Mouse (Mus musculus) forebrain, embryonic 14.5 days (tissue): Measurements from ENCODE around the gene Gm10401. TPM values are rescaled to one million over a fixed set of nuclear protein-coding genes. Genes with fewer than 3 reads are reported as not detected.
A peak's percentile ranks its signal among the peaks of the same experiment; 100 is the strongest.
"Not testable (repeated sequence)": the region's sequence is repeated elsewhere in the genome, so short reads cannot be mapped to it uniquely, and the experiment has no call there.

Experiments
- ATAC-seq: fragments of 200-750 bp; cut with Nextera tagmentation; 2 replicates; pipeline ENCODE4 v1.8.0; 2017; ENCODE audit warnings: mild to moderate bottlenecking, moderate library complexity
- DNase-seq: peaks from one replicate; pipeline ENCODE4 v3.0.0-alpha.2; 2015; ENCODE audit warnings: low spot score
- H3K27ac ChIP-seq: fragments of 300-500 bp; sonication (generic); 2 replicates; pipeline ENCODE4 v1.5.1; 2014; ENCODE audit warnings: low read depth, mild to moderate bottlenecking, control low read depth, low read length, moderate library complexity
- H3K27me3 ChIP-seq: fragments of 300-500 bp; sonication (generic); replicated peaks from 2 replicates; pipeline ENCODE4 v1.6.1; 2014; ENCODE audit warnings: low read length, control low read depth, mixed read lengths; ENCODE audit not compliant: control insufficient read depth, insufficient read depth
- H3K36me3 ChIP-seq: fragments of 300-500 bp; sonication (generic); 2 replicates; pipeline ENCODE4 v1.6.1; 2014; ENCODE audit warnings: low read length, control low read depth; ENCODE audit not compliant: control insufficient read depth, insufficient read depth
- H3K4me1 ChIP-seq: fragments of 300-500 bp; sonication (generic); 2 replicates; pipeline ENCODE4 v1.6.1; 2014; ENCODE audit warnings: antibody characterized with exemption, low read length, control low read depth; ENCODE audit not compliant: control insufficient read depth, insufficient read depth
- H3K4me2 ChIP-seq: fragments of 300-500 bp; sonication (generic); 2 replicates; pipeline ENCODE4 v1.6.1; 2014; ENCODE audit warnings: mild to moderate bottlenecking, control low read depth, low read length
- H3K4me3 ChIP-seq: fragments of 300-500 bp; sonication (generic); 2 replicates; pipeline ENCODE4 v1.5.1; 2014; ENCODE audit warnings: low read depth, low read length, control low read depth
- H3K9ac ChIP-seq: fragments of 300-500 bp; sonication (generic); 2 replicates; pipeline ENCODE4 v1.6.1; 2014; ENCODE audit warnings: mild to moderate bottlenecking, low read length, control low read depth, moderate library complexity
- H3K9me3 ChIP-seq: fragments of 300-500 bp; sonication (generic); replicated peaks from 2 replicates; pipeline ENCODE4 v1.6.1; 2016; ENCODE audit warnings: low read length, control low read depth, mixed read lengths; ENCODE audit not compliant: control insufficient read depth
- WGBS: fragments of 180-500 bp; shearing (Covaris S2); extraction: QIAGEN DNeasy Blood & Tissue Kit; methylation state at CpG from one replicate; pipeline ENCODE4 v1.1.7; 2014; 5-methylcytosine and 5-hydroxymethylcytosine counted together
- polyA plus RNA-seq: library from polyadenylated mRNA; unstranded; fragments of >200 nt; fragmentation: Nextera tagmentation; extraction: Ambion mirVana; gene quantifications from 2 replicates; pipeline ENCODE4 v1.2.1, GENCODE M21; 2014

Gene Gm10401
- polyA plus RNA-seq, 1 experiment from 2014 or later = 50.4 TPM

DNA sequence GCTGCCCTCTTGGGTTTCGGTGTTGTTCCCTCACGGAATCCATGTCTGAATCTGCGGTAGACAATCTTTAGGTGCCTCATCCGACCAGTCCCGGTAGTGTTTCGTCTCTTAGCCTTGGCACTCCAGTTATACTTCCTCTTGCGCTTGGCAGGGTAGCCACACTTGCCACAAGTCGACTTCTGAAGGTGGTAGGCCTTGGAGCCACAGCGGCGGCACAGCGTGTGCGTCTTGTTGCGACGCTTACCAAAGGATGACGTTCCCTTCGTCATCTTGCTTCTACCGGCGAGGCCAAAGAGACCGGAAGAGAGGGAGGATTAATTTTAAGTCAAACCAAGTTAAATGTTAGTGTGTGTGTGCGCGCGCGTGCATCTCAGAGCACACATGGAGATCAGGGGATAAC is 5.2 kb upstream of the Gm10401 start:
- not testable (repeated sequence) for H3K9me3 ChIP-seq, H3K9ac ChIP-seq, ATAC-seq, H3K4me3 ChIP-seq, H3K4me1 ChIP-seq, DNase-seq, H3K27ac ChIP-seq, H3K27me3 ChIP-seq, H3K4me2 ChIP-seq
- H3K36me3 ChIP-seq = peaks cover 31% of the 10 kb centered on the region
- WGBS = 98% methylated on average over 23 of the region's 23 CpGs

DNA sequence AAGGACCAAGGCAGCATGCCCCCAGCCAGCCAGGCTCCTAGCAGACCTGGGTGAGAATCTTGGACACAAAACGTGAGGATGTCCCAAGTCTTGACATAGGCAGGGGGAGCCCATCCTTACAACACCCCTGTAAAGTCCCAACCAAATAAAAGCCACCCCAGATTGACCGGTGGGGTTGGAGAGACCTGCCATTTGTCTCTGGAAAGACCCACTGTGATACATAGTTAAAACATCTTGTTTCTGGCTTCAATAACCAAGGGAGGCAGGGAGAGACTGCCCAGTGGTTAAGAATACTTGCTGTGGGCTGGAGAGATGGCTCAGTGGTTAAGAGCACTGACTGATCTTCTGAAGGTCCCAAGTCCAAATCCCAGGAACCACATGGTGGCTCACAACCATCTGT is 4.1 kb upstream of the Gm10401 start:
- Histone ChIP-seq H3K9me3 (no peaks in the 10 kb centered on the region), H3K4me2 (no peak overlapping the region), H3K27ac (no peak overlapping the region), H3K9ac (no peak overlapping the region), H3K36me3 (peaks cover 41% of the 10 kb centered on the region), H3K4me1 (no peaks in the 10 kb centered on the region), H3K27me3 (no peaks in the 10 kb centered on the region), H3K4me3 (no peak overlapping the region)
- ATAC-seq = no peak
- WGBS = 92% methylated on average over 2 of the region's 2 CpGs
- DNase-seq = no peak

DNA sequence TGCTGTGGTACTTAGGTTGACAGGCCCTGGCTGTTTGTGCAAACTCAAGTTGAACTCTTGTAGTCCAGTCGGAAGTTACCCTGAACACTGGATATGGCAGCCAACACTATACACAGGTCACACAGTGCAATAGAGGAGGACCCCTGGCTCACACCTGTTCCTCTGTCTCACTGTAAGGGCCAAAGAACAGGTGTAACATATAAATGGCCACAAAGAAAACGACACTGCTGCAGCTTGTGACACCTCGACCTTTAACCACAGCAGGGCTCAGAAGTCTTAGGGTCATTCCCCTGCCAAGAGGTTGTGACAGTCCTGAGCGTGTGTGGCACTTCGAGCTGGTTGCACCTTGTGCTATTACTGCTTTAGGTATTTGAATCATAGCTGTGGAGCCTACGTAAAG is 2.4 kb upstream of the Gm10401 start:
- Histone ChIP-seq H3K9me3 (no peaks in the 10 kb centered on the region), H3K4me2 (no peak overlapping the region), H3K4me1 (no peaks in the 10 kb centered on the region), H3K27me3 (no peaks in the 10 kb centered on the region), H3K27ac (no peak overlapping the region), H3K4me3 (no peak overlapping the region), H3K36me3 (peaks cover 58% of the 10 kb centered on the region), H3K9ac (no peak overlapping the region)
- no peak for DNase-seq
- no peak for ATAC-seq
- WGBS = 87% methylated on average over 6 of the region's 6 CpGs

DNA sequence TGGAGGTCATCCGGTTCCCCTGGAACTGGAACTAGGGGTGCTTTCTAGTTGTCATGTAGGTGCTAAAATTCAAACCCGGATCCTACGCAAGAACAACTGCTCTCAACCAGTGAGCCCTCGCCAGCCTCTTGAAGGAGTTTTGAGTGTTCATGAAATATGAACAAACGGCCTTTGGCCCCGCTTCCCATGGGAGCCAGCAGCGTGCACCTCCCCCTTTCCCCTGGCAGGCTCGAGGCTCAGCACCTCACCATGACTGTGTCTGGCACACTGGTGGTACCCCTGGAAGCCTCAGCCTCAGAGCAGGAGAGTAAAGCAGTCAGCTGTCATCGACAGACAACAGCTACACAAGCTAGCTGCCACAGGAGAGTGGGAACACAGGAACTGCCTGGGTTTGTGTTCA is 1.9 kb upstream of the Gm10401 start:
- no peaks in the 10 kb centered on the region for H3K27me3 ChIP-seq
- no peak overlapping the region for H3K4me3 ChIP-seq
- H3K9ac ChIP-seq = no peak overlapping the region
- H3K4me2 ChIP-seq = no peak overlapping the region
- no peaks in the 10 kb centered on the region for H3K9me3 ChIP-seq
- H3K27ac ChIP-seq = no peak overlapping the region
- no peaks in the 10 kb centered on the region for H3K4me1 ChIP-seq
- H3K36me3 ChIP-seq = peaks cover 63% of the 10 kb centered on the region
- ATAC-seq = no peak
- WGBS = 91% methylated on average over 9 of the region's 9 CpGs
- DNase-seq = no peak

DNA sequence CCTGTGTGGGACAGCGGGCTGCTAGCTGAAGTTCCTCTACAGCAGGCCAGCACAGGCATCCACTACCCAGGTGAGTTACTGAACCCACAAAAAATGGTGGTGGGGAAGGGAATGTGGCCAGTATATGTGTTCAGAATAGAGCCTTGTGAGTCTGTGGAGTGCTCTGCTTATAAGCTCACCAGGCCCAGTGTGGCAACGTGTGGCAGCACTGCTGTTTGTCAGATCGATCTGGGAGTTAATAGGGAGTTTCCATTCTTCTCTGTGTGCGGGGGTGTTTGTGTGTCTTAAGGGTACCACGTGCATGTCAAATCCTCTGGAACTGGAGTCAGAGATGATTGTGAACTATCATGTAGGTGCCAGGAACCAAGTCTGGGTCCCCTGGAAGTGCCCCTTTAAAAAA is 1.4 kb upstream of the Gm10401 start:
- no peak overlapping the region for H3K4me2 ChIP-seq
- H3K9me3 ChIP-seq = no peaks in the 10 kb centered on the region
- no peak overlapping the region for H3K9ac ChIP-seq
- H3K4me3 ChIP-seq = no peak overlapping the region
- DNase-seq (no peak), ATAC-seq (no peak)
- no peak overlapping the region for H3K27ac ChIP-seq
- peaks cover 68% of the 10 kb centered on the region for H3K36me3 ChIP-seq
- no peaks in the 10 kb centered on the region for H3K4me1 ChIP-seq
- no peaks in the 10 kb centered on the region for H3K27me3 ChIP-seq
- 75% methylated on average over 5 of the region's 5 CpGs for WGBS

DNA sequence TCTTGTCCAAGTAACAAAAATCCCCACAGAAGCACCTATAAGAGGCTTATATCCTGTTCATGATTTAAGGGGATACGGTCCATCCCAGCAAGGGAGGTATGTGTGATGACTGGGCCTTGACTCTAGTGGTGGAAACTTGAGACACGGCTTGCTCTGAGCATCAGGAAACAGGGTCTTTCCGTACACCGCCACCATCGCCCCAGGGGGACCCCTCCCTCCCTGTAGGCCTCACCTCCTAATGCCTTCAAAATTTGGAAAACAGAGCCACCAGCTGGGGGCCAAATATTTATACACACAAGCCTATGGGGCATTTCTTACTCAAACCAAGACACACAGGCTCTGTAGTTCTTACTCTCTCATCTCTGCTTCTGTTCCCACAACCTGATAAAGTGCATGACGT is 6.3 kb downstream of the Gm10401 start:
- no peak overlapping the region for H3K4me2 ChIP-seq
- no peak overlapping the region for H3K27ac ChIP-seq
- WGBS = 87% methylated on average over 6 of the region's 6 CpGs
- H3K9ac ChIP-seq = no peak overlapping the region
- no peaks in the 10 kb centered on the region for H3K27me3 ChIP-seq
- H3K4me3 ChIP-seq = no peak overlapping the region
- ATAC-seq (no peak), DNase-seq (no peak)
- no peaks in the 10 kb centered on the region for H3K4me1 ChIP-seq
- peaks cover 77% of the 10 kb centered on the region for H3K36me3 ChIP-seq
- H3K9me3 ChIP-seq = no peaks in the 10 kb centered on the region

DNA sequence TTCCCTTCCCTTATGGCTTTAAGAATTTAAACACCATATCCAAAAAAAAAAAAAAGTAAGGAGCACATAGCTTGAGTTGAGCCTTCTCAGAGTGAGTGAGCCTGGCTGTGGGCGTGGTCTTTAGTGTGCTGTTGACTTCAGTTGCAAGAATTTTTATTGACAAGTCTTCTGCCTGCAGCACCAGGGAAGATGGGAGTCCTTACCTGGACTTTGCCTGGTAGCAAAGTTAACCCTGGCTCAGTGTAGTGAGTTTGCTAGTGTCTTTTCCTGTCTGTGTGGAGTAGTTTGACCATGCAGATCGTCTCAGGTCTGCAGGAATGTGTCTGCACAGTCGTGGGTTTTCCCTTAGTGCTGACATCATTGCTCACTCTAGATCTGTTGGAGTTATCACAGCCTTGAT is 7.1 kb downstream of the Gm10401 start:
- peaks cover 76% of the 10 kb centered on the region for H3K36me3 ChIP-seq
- no peaks in the 10 kb centered on the region for H3K9me3 ChIP-seq
- H3K4me1 ChIP-seq = no peaks in the 10 kb centered on the region
- H3K4me2 ChIP-seq = no peak overlapping the region
- no peak overlapping the region for H3K4me3 ChIP-seq
- H3K27me3 ChIP-seq = no peaks in the 10 kb centered on the region
- DNase-seq (no peak), ATAC-seq (no peak)
- H3K9ac ChIP-seq = no peak overlapping the region
- H3K27ac ChIP-seq = no peak overlapping the region
- 89% methylated on average over 3 of the region's 3 CpGs for WGBS

DNA sequence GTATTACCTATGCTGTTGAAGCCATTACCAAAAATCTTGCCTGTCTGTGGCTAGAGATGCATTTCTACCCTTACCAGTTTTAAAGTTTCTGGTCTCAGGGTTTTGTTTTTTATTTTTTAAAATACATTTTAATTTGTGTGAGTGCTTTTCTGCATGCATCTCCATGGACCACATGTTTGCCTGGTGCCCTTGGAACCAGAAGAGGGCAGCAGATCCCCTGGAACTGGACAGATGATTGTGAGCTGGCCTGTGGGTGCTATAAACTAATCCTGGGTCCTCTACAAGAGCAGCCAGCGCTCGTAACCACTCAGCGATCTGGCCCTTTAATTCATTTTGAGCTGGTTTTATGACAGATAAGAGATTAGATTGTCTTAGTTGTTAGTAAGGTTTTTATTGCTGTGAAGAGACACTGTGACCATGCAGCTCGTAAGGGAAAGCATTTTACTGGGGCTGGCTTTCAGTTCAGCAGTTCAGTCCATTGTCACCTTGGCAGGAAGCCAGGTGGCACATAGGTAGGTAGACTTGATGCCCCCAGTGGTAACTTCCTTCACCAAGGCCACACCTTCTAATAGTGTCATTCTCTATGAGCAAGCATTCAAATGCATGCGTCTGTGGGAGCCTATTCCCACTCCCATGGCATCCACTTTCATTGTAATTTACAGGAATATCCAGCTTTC is 8.4 kb downstream of the Gm10401 start:
- no peaks in the 10 kb centered on the region for H3K27me3 ChIP-seq
- H3K9me3 ChIP-seq = no peaks in the 10 kb centered on the region
- peaks cover 70% of the 10 kb centered on the region for H3K36me3 ChIP-seq
- H3K9ac ChIP-seq = no peak overlapping the region
- H3K4me3 ChIP-seq = no peak overlapping the region
- no peak overlapping the region for H3K4me2 ChIP-seq
- no peak for DNase-seq
- H3K4me1 ChIP-seq = no peaks in the 10 kb centered on the region
- H3K27ac ChIP-seq = no peak overlapping the region
- 91% methylated on average over 5 of the region's 5 CpGs for WGBS
- ATAC-seq = no peak

DNA sequence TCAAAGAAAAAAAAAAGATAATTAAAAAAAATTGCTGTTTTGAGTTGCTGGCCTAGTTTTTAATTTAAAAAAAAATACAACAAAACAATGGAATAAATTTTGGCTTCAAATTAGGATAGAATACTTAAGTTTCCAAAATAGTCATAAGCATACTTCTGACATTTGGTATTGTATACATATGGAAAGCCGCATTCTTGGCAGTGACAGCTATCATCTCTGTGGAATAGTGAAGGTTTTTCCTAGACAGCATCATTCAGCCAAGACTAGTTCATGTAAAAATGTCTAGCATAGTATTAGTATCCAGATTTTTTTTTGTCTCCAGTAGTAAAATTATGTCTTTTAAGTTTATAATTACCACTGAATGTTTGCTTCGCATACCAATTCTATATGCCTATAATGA is 12.4 kb downstream of the Gm10401 start:
- peaks cover 70% of the 10 kb centered on the region for H3K36me3 ChIP-seq
- peak; percentile 16 for DNase-seq
- H3K9ac ChIP-seq = no peak overlapping the region
- H3K4me1 ChIP-seq = no peaks in the 10 kb centered on the region
- no peaks in the 10 kb centered on the region for H3K27me3 ChIP-seq
- 93% methylated on average over 2 of the region's 2 CpGs for WGBS
- no peak overlapping the region for H3K27ac ChIP-seq
- H3K4me3 ChIP-seq = no peak overlapping the region
- H3K4me2 ChIP-seq = no peak overlapping the region
- no peak for ATAC-seq
- H3K9me3 ChIP-seq = no peaks in the 10 kb centered on the region
